ENCODE assay signal across 21 mouse cellular contexts in genomic region chr14:76632763-76633162, GRCm38 (mm10).
DNase-seq lines count a peak whose midpoint lies in the region; ATAC-seq and TF ChIP-seq lines count a peak whose summit lies in the region.
"Had no signal": no experiment of that assay in that cellular context is flagged by ENCODE, and none has a peak within 500 bp of the region (broad histone marks: within the 10 kb centered on the region; RNA-seq: fewer than 3 reads in every experiment).

No protein-coding gene starts in this region.

- no peak for DNase-seq in frontal cortex, postnatal 10 days (ENCODE audit: low spot score in 2 of 2)
- no peak for DNase-seq in midbrain, embryonic 10.5 days (ENCODE audit: low spot score)
- no peak for DNase-seq in midbrain, postnatal 0 days (ENCODE audit: low spot score)
- DNase-seq in heart, adult 18-20 months: no peak
- DNase-seq: adrenal gland, adult 2 months; adrenal gland, postnatal 25 days; B cell, adult 2 months; cerebellum, adult 2 months; cerebellum, postnatal 10 days; forebrain, postnatal 0 days; gastrocnemius, postnatal 14 days; heart, postnatal 36 days had no signal

- no peak overlapping the region for H3K4me3 ChIP-seq in midbrain, embryonic 10.5 days
- H3K4me3 ChIP-seq in midbrain, postnatal 0 days (ENCODE audit: low read depth, low read length): no peak overlapping the region
- no peak overlapping the region for H3K4me3 ChIP-seq in ES-Bruce4 (ENCODE audit: low read depth, low read length)
- H3K4me3 ChIP-seq: embryonic facial prominence, embryonic 10.5 days; forebrain, embryonic 13.5 days; heart, embryonic 13.5 days; hindbrain, embryonic 15.5 days had no signal

- H3K4me1 ChIP-seq in midbrain, embryonic 10.5 days: peaks cover 16% of the 10 kb centered on the region
- H3K4me1 ChIP-seq in midbrain, postnatal 0 days (ENCODE audit: insufficient read depth, low read length): 0 out of 2 replicates have a peak, but pooled peaks cover 6% of the 10 kb centered on the region
- H3K4me1 ChIP-seq in ES-Bruce4 (ENCODE audit: control insufficient read depth, insufficient read depth, low read length): peaks cover 22% of the 10 kb centered on the region

- TF ChIP-seq POLR2A in ES-Bruce4 (IDR thresholded peaks at IDR 0.05; ENCODE audit: insufficient read depth, low read length): no peak

- no peak overlapping the region for H3K4me2 ChIP-seq in midbrain, postnatal 0 days (ENCODE audit: low read depth, low read length, poor library complexity, severe bottlenecking)
- H3K4me2 ChIP-seq: forebrain, embryonic 13.5 days; heart, embryonic 13.5 days; hindbrain, embryonic 15.5 days had no signal

- WGBS in midbrain, embryonic 10.5 days: 80% methylated on average over 6 of the region's 6 CpGs
- 69% methylated on average over 6 of the region's 6 CpGs for WGBS in midbrain, postnatal 0 days

- no peaks in the 10 kb centered on the region for H3K9me3 ChIP-seq in midbrain, embryonic 10.5 days (replicated peaks)
- no peaks in the 10 kb centered on the region for H3K9me3 ChIP-seq in midbrain, postnatal 0 days (ENCODE audit: low read length)
- no peaks in the 10 kb centered on the region for H3K9me3 ChIP-seq in ES-Bruce4 (replicated peaks; ENCODE audit: control insufficient read depth, insufficient read depth, low read length, poor library complexity, severe bottlenecking)
- H3K9me3 ChIP-seq: embryonic facial prominence, embryonic 10.5 days; forebrain, embryonic 13.5 days; heart, embryonic 13.5 days; hindbrain, embryonic 15.5 days had no signal

- TF ChIP-seq EP300 in ES-Bruce4 (IDR thresholded peaks at IDR 0.05; ENCODE audit: insufficient read depth, low read depth, low read length): no peak

- peak; percentile 91 for ATAC-seq in frontal cortex, adult (ENCODE audit: low TSS enrichment)
- ATAC-seq in midbrain, postnatal 0 days (ENCODE audit: low FRiP score): no peak
- peak; percentile 73 for ATAC-seq in granulocyte monocyte progenitor cell, adult 5-6 weeks (replicated peaks; ENCODE audit: poor library complexity, severe bottlenecking)
- ATAC-seq: CD4-positive, CD25-positive, alpha-beta regulatory T cell, adult 4 months; forebrain, embryonic 13.5 days; forebrain, postnatal 0 days; Patski had no signal

- no peaks in the 10 kb centered on the region for H3K36me3 ChIP-seq in midbrain, embryonic 10.5 days
- H3K36me3 ChIP-seq in midbrain, postnatal 0 days (ENCODE audit: insufficient read depth, low read length): no peaks in the 10 kb centered on the region
- H3K36me3 ChIP-seq in ES-Bruce4 (ENCODE audit: control insufficient read depth, insufficient read depth, low read length, poor library complexity, severe bottlenecking): no peaks in the 10 kb centered on the region
- H3K36me3 ChIP-seq: embryonic facial prominence, embryonic 10.5 days; heart, embryonic 13.5 days; hindbrain, embryonic 15.5 days had no signal

- no peak for TF ChIP-seq CTCF in midbrain, postnatal 0 days (IDR thresholded peaks at IDR 0.05)
- TF ChIP-seq CTCF in ES-Bruce4 (IDR thresholded peaks at IDR 0.05; ENCODE audit: low read depth, low read length): no peak

- H3K27me3 ChIP-seq in midbrain, embryonic 10.5 days (ENCODE audit: low read depth, poor library complexity, severe bottlenecking): no peaks in the 10 kb centered on the region
- H3K27me3 ChIP-seq in midbrain, postnatal 0 days (ENCODE audit: insufficient read depth, low read length): no peaks in the 10 kb centered on the region
- no peaks in the 10 kb centered on the region for H3K27me3 ChIP-seq in ES-Bruce4 (ENCODE audit: control insufficient read depth, insufficient read depth, low read length, poor library complexity, severe bottlenecking)
- H3K27me3 ChIP-seq: forebrain, embryonic 13.5 days; heart, embryonic 13.5 days; hindbrain, embryonic 15.5 days; Patski had no signal

- 0 out of 2 replicates have a peak overlapping the region, but pooled peaks have one; percentile 0 for H3K27ac ChIP-seq in midbrain, embryonic 10.5 days (replicated peaks)
- no peak overlapping the region for H3K27ac ChIP-seq in midbrain, postnatal 0 days (ENCODE audit: low read depth, low read length)
- peak overlapping the region; percentile 44 for H3K27ac ChIP-seq in ES-Bruce4 (ENCODE audit: insufficient read depth, low read length)
- H3K27ac ChIP-seq: forebrain, embryonic 13.5 days; heart, embryonic 13.5 days; hindbrain, embryonic 15.5 days had no signal

- H3K9ac ChIP-seq in midbrain, postnatal 0 days (replicated peaks; ENCODE audit: low read length, poor library complexity, severe bottlenecking): no peak overlapping the region
- no peak overlapping the region for H3K9ac ChIP-seq in ES-Bruce4 (ENCODE audit: low read depth, poor library complexity, severe bottlenecking)
- H3K9ac ChIP-seq: forebrain, embryonic 13.5 days; forebrain, postnatal 0 days; heart, embryonic 13.5 days; hindbrain, embryonic 15.5 days had no signal
